Mouse (Mus musculus): ENCODE measurements around the gene Trmt112.
A peak's percentile ranks its signal among the peaks of the same experiment; 100 is the strongest.

The Trmt112 gene

DNA sequence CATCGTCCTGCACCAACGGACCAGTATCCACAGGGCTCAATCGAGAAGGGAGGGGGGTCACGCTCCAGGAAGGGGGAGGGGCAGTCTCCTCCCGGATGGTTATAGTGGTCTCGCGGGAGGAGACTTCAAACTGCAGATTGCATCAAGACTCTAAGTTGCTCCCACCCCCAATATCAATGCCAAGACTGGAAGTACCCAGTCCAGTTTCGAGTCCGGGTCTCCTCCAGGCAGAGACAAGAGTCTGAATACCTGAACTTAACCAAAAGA lies 15.7 kb downstream of the Trmt112 start, which contains the start of gene Catsperz:
TSS of gene Catsperz (minus strand) at position 74 of the 267 bp plus-strand sequence.
- DNase-seq (ENCODE audit: low spot score in 2 of 2): no peak

DNA sequence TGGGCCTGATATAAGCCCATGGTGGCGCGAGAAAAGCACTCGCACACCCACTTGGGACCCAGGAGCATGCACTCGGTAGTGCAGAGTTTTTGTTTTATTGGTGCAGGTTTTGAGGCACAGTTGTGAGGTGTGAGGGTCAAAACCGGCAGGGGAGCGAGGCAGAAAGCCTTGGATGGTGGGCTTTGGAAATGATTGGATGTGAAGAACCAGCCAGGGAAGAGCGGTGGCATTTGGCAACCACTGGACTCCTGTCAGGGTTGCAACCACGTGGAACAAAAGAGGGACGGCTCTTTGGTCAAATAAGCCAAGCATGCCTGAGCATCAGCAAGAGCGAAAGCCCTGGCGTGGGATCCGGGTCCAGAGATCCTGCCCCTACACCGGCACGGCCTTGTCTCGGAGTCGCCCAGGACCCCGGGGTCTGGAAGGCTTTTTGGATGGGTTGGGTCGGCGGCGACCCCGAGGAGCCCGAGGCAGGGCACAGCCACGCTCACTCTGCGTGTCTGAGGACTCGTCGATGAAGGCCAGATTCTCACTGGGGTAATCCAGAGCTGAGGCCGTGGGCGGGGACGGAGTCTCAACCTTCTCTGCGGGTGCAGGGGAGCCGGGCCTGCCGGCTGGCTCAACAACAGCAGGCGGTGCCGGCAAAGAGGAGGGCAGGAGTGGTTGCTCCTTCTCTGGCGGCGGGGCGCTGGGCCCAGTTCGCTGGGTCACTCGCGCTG lies 16.3 kb downstream of the Trmt112 start:
- no peak for DNase-seq (ENCODE audit: low spot score in 2 of 2)

DNA sequence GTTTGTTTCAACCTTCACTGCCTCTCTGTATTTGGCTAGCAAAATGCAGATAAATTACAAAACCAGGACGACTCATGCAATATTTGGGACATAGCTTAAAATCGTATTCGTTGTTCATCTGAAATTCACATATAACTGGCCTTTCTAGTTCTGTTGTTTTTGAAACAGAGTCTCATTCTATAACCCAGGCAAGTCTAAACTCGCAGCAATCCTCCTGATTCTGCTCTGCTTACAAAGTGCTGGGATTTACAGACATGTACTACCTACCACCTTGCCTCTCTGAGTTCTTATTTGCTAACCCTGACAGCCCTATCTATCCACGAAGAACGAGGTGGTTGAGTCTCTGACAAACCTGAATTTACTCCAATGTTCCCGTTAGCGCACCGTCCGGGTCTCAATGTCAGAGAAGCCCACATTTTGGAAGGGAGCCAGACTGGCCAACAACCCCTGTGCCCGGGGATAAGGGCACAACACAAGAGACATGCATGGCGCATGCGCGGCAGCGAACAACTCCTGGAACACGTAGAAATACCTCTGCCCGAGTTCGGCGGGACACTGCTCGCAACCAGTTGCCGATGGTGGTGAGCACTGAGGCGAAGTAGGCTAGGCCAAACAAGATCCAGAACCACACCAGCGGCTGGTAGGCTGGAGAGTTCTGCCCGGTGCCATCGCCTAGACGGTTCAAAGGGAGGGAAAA lies 17.2 kb downstream of the Trmt112 start:
- peak; percentile 36 to 45 for DNase-seq (ENCODE audit: low spot score in 2 of 2)

DNA sequence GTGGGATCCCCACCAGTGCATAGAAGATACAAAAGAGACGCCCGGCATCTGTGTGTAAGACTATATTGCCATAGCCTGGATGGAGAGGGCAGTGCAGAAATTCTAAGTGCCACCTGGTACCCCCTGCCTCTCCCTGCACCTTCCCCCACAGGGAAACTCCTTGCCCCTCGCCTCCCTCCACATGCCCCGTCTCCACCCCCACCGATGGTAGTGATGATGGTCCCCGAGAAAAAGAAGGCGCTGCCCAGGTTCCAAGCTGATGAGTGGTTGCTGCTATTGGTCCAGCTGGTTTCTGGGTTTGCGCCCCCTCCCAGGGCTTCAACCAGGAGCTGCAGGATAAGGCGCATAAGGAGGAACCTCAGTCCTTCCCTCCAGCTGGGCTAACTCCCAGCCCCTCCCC lies 18.6 kb downstream of the Trmt112 start:
- no peak for DNase-seq (ENCODE audit: low spot score in 2 of 2)

DNA sequence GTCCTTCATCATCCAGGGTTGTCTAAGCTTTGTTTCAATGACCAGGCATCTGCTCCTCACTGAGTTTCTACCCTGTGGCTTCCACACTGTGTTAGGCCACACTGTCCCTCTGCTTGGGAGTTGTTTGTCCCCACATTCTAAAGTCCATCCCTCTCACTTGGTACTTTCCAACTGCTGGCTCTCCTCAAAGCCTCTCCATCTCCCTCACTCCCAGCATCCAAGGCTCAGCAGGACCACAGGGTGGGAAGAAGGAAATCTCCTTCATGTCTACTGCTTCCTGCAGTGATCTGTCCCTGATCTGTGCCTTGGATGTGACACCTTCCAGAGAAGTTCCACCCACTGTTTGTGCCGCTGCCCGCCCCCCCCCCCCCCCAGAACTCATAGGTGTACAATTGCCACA lies 21.5 kb downstream of the Trmt112 start:
- no peak for DNase-seq (ENCODE audit: low spot score in 2 of 2)

DNA sequence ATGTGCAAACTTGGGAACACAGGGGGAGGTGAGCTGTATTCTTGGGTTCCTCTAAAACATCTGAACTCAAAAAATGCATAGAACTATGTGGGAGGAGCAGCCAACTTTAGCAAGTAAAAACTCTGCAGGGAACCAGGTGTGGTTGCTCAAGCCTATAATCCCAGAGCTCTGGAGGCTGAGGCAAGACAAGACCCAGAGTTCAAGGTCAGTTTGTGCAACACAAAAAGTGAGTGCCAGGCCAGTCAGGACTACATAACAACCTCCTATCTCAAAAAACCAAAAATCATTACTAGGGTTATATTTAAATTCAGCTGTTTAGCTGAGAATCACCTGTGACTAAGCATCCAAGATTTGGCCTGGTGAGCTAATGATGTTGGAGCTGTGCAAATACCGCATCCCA lies 22.5 kb downstream of the Trmt112 start:
- DNase-seq (ENCODE audit: low spot score in 2 of 2): no peak

DNA sequence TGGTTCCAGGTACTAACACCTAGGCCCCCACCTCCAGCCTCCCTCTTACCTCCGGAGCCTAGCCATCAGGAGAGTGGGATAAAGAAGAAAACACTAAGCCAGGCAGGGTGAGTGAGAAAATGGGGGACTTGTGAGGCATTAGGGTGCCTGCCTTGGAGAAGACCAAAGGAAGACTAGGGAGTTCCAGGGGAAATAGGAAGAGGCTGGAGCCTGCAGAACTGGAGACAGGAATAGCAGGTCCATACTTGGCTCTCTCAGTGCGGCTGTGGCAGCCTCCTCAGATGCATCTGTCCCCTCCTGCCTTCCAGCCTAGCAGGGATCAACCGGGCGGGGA lies 23.6 kb downstream of the Trmt112 start:
- peak in 1 of 2 experiments; percentile 49 for DNase-seq (ENCODE audit: low spot score in 2 of 2)

DNA sequence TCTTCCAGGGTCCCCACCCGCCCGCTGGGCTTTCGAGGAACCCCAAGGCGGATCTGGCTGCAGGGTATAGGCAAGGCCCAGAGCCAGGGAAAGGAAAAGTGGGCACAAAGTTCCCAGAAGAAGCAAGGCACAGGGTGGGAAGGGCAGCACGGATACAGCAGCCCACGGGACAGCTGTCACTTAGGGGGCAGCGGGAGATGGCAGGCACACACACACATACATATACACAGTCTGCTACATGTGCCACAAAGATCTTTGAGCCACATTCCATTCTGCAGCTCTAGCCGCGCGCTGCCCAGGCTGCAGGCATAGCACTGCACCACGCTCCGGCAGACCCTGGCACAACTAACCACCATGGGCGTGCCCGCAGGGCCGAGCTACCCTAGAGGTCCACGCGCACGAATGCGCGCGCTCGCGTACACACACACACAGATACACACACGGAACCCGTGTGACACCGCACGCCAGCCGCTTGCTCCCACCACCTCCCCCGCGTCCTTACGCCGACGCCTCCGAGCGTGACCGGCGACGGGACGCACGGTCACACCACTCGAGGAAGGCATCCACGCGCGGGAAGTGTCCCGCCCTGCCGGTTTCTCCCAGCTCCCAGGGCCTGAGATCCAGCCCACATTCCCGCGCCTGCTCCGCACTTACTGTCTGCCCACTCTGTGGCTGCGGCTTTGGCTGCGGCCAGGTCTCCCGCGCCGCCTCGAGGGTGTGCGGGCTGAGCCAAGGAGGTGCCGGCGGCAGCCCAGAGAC lies 24.1 kb downstream of the Trmt112 start:
- DNase-seq (ENCODE audit: low spot score in 2 of 2): peak; percentile 73 to 84

DNA sequence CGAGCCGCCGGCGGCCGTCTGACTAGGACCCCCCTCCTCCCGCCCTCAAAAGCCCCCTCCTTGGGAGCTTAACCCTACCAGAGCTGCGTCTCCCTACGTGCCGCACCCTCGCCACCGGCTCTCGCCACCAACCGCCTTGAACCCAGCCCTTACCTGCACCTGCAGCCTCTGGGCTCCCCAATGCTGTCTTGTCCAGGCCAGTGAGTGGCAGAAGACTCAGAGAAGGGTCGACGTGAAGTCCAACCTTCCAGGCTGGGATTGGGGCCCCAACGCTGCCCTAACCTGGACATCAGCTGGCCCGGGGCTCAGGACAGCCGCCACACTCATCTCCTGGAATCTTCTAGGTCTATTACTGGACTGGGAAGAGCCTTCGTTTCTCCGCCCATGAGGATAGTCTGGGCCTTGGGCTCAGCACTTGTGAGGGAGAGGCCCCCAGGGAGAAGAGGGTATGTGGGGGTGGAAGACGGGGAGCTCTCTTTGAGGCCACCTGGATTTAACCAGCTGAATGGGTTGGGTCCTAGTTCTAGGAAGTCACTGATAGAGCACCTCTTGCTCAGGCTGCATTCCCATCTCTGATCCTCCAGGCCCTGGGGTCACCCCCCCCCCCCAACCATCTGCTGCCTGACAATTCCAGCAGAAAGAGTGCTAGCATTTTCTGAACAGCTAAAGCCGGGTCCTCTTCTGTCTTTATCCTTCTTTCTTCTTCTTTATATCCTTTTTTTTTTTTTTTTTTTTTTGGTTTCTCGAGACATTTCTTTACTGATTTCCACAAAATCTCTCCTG lies 24.9 kb downstream of the Trmt112 start, which contains the start of gene Kcnk4:
TSS of gene Kcnk4 (minus strand) at position 321 of the 783 bp plus-strand sequence.
- peak in 1 of 2 experiments; percentile 39 for DNase-seq (ENCODE audit: low spot score in 2 of 2)

DNA sequence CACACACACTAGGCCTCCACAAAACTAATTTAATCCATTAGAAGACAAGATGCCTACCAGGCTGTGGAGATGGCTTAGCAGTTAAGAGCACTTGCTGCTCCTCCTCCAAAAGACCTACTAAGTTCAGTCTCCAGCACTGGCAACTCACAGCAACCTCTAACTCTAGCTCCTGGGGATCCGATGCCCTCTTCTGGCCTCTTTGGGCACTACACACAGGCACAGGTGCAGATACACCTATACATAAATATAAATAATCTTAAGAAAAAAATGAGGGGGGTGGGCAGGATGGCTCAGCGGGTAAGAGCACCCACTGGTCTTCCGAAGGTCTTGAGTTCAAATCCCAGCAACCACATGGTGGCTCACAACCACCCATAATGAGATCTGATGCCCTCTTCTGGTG lies 26.8 kb downstream of the Trmt112 start:
- DNase-seq (ENCODE audit: low spot score in 2 of 2): peak in 1 of 2 experiments; percentile 39

DNA sequence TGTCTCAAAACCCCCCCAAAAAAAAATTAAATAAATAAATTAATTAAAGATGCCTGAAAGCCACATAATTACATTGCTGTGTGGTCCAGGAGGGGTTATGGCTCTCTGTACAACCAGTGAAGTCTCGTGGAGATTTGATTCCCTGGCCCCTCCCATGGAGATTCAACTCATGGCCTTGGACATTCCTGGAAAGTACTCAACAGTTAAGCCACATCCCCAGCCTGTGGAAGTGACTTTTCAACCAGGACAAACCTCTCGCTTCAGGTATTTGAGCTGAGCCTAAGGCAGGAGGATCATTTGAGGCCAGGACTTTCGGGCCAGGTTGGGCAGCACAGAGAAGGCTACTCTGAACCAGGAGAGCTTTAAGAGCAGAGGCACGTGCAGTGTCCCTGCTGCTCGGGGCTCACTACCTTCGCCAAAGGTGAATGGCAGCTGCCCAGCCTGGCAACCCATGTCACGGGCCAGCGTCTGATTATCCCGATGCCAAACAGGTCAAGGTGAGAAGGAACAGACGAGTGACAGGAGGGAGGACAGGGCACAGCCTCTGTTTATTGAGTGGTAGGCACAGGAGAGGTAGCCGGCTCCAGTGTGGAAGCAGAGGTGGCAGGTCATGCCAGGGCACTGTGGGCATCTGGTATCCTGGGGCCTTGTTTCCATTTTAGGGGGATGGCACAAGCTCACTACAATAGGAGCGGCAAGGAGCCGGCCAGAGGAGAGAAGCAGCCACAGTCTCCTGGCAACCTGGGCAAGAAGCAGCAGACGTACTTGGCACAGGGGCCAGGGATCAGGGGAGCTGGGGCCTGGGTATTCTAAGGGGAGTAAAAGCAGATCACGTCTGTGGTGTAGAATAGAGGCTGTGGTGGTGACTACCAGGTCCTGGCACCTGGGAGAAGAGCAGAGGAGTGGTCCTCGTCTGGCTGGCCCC lies 28.3 kb downstream of the Trmt112 start:
- DNase-seq (ENCODE audit: low spot score in 2 of 2): peak in 1 of 2 experiments; percentile 52

DNA sequence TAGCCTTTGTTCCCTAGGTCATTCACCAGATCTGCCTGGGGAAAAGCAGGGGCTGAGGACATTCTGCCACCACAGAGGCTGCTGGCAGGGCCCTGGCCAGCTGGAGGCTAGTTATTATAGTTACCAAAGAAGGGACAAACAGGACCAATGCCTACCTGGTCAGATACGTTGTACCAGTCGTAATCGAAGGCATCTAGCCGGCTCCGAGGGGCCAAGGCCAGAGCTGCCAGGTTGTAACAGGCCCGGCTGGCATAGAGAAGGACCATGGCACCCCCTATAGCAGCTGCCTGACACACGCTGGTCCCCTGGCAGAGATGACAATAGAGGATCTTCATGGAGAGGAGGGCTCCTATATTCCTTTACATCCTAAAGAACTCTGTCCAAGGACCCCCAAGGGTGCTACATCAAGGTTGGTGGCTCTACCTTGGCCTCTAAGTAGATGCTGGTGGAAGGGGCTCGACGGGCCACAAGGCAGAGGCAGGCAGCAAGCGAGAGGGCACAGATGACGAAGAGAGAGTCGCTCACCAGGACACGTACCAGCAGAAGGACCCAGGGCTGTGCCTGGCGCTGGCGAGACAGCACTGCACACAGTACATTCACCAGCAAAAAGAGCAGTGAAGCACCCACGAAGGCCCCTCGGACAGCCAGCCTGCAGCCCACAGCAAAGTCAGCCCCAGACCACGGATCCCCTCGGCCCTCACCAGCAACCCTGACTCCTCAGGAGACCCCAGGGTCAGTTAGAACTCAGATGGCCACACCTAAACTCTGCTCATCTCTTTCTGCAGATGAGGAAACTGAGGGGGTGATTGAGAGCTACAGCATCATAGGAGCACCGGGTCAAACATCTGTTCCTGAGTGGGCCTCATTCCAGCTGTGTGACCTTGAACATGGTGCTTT lies 29.9 kb downstream of the Trmt112 start:
- peak in 1 of 2 experiments; percentile 33 for DNase-seq (ENCODE audit: low spot score in 2 of 2)

DNA sequence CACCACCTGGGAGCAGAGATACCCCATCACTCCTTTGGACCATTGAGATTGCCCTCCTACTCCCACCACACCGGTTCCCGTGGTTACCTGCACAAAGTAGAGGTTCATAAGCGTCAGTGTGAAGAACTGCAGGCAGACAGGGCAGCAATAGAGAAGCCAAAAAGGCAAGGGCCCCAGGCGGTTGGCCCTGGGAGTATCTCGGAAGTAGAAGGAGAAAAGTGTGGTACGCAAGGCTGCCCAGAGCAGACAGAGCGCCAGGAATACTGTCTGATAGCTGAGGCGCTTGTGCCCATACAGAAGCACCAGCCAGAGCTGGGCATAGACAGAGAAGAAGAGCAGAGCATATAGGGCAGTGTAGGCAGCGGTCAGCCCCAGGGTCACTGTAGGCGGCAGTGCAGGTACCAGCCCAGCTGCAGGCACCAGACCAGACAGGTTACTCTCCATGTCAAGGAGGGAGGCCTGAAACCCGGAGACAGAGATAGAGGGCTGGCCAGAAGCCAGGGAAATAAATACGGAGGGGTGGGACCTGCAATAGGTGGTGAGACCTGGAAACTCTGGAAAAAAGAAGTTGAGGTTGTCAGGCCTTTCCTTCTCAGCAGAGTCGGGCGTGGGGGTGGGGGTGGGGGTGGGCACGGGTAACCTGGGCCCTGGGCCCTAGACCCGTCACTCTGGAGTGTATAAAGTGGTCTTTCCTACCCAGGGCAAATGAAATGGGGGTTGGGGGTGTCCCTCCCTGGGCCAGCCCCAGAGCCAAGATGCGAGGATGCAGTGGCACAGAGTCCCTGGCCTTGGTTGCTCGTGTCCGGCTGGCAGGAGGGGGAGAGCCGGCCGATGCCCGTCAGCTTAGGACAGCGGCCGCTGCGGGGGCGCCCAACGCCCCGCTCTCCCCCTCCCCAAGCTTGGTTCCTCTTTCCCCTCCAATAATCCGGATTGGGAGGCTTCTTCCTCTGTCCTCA lies 31.2 kb downstream of the Trmt112 start:
- DNase-seq (ENCODE audit: low spot score in 2 of 2): peak in 1 of 2 experiments; percentile 61

DNA sequence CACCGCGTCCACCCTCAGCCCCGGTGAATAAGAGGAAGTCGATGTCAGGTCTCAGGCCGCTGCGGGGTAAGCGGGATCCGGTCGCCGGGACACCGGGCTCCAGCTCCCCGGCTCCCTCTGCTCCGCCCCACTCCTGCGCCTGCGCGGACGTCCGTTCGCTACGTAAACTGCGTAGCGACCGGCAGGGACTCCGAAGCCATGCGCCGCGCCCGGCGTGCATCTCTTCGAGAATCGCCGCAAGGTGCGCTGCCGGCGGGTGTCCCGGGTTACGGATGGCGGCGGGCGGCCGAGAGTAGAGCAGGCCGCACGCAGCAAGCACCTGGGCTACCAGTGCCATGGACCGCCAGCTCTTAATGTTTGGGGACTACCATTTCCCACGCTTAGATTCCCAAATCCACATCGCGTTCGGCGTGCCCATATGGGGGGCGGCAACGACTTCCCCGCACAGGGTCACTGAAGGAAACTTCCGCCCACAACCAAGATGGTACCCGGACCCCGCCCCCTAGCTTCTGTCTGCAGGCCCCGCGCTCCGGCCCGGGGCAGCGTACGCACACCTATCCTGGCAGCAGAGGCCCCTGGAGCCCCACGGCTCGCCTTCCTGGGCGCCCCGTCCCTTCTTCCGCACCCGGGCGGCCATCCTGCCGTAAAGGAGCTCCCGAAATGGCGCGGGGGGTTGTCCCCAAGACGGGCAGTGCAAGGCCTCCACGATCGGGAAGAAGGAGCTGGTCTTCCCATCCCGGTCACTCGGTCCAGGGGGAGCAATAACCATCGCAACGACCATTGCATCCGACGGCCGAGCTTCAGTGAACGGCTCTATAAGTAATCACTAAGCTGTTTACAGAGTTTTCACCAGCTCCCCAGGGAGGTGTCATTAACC lies 32.1 kb downstream of the Trmt112 start, which contains the start of gene Bad:
TSS of gene Bad (plus strand) at position 490 of the 877 bp plus-strand sequence.
- peak; percentile 93 to 95 for DNase-seq (ENCODE audit: low spot score in 2 of 2)

DNA sequence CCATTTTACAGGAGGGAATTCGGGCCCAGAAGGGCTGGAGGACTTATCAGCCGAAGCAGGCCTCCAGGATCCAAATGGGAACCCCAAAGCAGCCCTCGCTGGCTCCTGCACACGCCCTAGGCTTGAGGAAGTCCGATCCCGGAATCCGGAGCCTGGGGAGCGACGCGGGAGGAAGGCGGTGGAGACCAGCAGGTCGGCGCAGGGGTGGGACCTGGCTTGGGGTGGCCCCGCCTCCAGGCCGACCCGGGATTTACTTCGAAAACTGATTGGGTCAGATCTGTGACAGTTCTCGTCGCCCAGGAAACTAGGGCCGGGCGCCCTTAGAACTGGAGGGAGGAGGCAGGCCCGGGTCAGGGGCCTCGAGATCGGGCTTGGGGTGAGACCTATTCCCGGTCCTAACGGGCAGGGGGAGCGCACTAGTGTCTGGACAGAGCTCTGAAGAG lies 32.8 kb downstream of the Trmt112 start, which contains the start of gene Gpr137:
TSS of gene Gpr137 (minus strand) at position 232 of the 443 bp plus-strand sequence.
- peak; percentile 95 to 96 for DNase-seq (ENCODE audit: low spot score in 2 of 2)

DNA sequence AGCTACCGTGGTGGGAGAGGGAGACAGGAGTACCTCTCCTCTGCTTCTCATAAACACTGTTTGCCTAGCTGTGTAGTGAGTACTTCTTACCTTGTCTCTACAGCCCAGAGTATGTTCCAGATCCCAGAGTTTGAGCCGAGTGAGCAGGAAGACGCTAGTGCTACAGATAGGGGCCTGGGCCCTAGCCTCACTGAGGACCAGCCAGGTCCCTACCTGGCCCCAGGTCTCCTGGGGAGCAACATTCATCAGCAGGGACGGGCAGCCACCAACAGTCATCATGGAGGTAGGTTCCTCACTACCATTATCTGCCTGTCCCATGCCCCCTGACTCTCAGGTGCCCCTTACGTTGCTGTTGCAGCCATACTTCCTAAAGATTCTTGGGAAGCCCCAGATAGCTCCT lies 33.3 kb downstream of the Trmt112 start:
- peak in 1 of 2 experiments; percentile 35 for DNase-seq (ENCODE audit: low spot score in 2 of 2)

DNA sequence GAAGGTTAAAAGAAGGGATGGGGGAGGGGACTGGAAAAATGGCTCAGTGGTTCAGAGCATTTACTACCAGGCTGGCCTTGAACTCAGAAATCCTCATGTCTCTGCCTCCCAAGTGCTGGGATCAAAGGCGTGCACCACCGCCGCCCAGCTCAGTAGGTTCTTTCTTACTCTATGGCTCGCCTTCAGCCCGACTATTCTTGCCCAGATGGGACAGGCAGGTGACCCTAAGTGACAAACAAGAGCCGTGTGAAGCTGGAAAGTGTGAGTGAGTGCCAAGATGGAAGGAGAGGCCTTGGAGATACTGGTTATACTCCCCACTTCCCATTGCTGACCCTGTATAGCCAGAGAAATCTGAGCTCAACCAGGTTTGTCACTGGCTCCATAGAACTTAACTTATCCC lies 34.2 kb downstream of the Trmt112 start:
- no peak for DNase-seq (ENCODE audit: low spot score in 2 of 2)
